ENCODE assay signal across 21 mouse cellular contexts in genomic region chr14:98703289-98703688, GRCm38 (mm10).
A peak's percentile ranks its signal among the peaks of the same experiment; 100 is the strongest.
DNase-seq lines count a peak whose midpoint lies in the region; ATAC-seq lines count a peak whose summit lies in the region.
"Had no signal": no experiment of that assay in that cellular context is flagged by ENCODE, and none has a peak within 500 bp of the region (broad histone marks: within the 10 kb centered on the region; RNA-seq: fewer than 3 reads in every experiment).

No protein-coding gene starts in this region.

- no peak overlapping the region for H3K4me2 ChIP-seq in heart, embryonic 12.5 days
- H3K4me2 ChIP-seq in heart, embryonic 16.5 days (ENCODE audit: low read depth, low read length): peak overlapping the region; percentile 13; the same call in 1 of the 2 replicates
- H3K4me2 ChIP-seq: forebrain, embryonic 13.5 days; hindbrain, embryonic 12.5 days had no signal

- no peak for DNase-seq in heart, postnatal 36 days
- no peak for DNase-seq in heart, postnatal 4 days
- peak; percentile 7 for DNase-seq in right cerebral cortex, adult 18-20 months
- DNase-seq in right cerebral cortex, postnatal 4 days: no peak
- no peak for DNase-seq in layer of hippocampus, postnatal 25 days (ENCODE audit: extremely low spot score in 1 of 2, low spot score in 1 of 2)
- DNase-seq: adrenal gland, adult 2 months; adrenal gland, postnatal 25 days; cerebellum, adult 2 months; cerebellum, postnatal 10 days; forebrain, postnatal 0 days; gastrocnemius, postnatal 10 days; heart, postnatal 14 days; kidney, adult 8-10 months had no signal

- intact Hi-C loops in heart, postnatal 36 days (cut with DNase I): no loop called here

- 25% methylated on average over 6 of the region's 6 CpGs for WGBS in heart, embryonic 12.5 days
- 33% methylated on average over 6 of the region's 6 CpGs for WGBS in heart, embryonic 16.5 days

- ATAC-seq in heart, embryonic 12.5 days (ENCODE audit: insufficient number of reproducible peaks, low FRiP score): 0 out of 2 replicates have a peak, but pooled peaks have one; percentile 51
- ATAC-seq in heart, embryonic 16.5 days (replicated peaks; ENCODE audit: extremely low read depth, insufficient read depth, low FRiP score): peak; percentile 60
- ATAC-seq: forebrain, embryonic 13.5 days; forebrain, postnatal 0 days; hindbrain, embryonic 16.5 days; inflammation-experienced regulatory T-cells, adult 6 months; intestine, postnatal 0 days had no signal

- no peak overlapping the region for H3K4me3 ChIP-seq in heart, embryonic 12.5 days
- H3K4me3 ChIP-seq in heart, embryonic 16.5 days (ENCODE audit: low read length): no peak overlapping the region
- H3K4me3 ChIP-seq: embryonic facial prominence, embryonic 10.5 days; forebrain, embryonic 13.5 days; hindbrain, embryonic 12.5 days had no signal

- H3K27ac ChIP-seq in heart, embryonic 12.5 days (ENCODE audit: poor library complexity, severe bottlenecking): no peak overlapping the region
- H3K27ac ChIP-seq in heart, embryonic 16.5 days (ENCODE audit: low read length): no peak overlapping the region; the same call in 1 of the 2 replicates
- H3K27ac ChIP-seq: embryonic facial prominence, embryonic 10.5 days; forebrain, embryonic 13.5 days; hindbrain, embryonic 12.5 days had no signal

- H3K4me1 ChIP-seq in heart, embryonic 12.5 days (replicated peaks): peaks cover 11% of the 10 kb centered on the region
- H3K4me1 ChIP-seq in heart, embryonic 16.5 days (ENCODE audit: control insufficient read depth, insufficient read depth, low read length): 0 out of 2 replicates have a peak, but pooled peaks cover 4% of the 10 kb centered on the region
- H3K4me1 ChIP-seq: embryonic facial prominence, embryonic 10.5 days; forebrain, embryonic 13.5 days; hindbrain, embryonic 12.5 days had no signal

- H3K36me3 ChIP-seq in heart, embryonic 12.5 days: no peaks in the 10 kb centered on the region
- no peaks in the 10 kb centered on the region for H3K36me3 ChIP-seq in heart, embryonic 16.5 days (ENCODE audit: control insufficient read depth, insufficient read depth)
- H3K36me3 ChIP-seq: embryonic facial prominence, embryonic 10.5 days; hindbrain, embryonic 12.5 days had no signal

- no peaks in the 10 kb centered on the region for H3K9me3 ChIP-seq in heart, embryonic 12.5 days (replicated peaks)
- no peaks in the 10 kb centered on the region for H3K9me3 ChIP-seq in heart, embryonic 16.5 days (replicated peaks; ENCODE audit: control insufficient read depth, low read length)
- H3K9me3 ChIP-seq: embryonic facial prominence, embryonic 10.5 days; forebrain, embryonic 13.5 days; hindbrain, embryonic 12.5 days had no signal

- H3K9ac ChIP-seq in heart, embryonic 12.5 days: no peak overlapping the region
- no peak overlapping the region for H3K9ac ChIP-seq in heart, embryonic 16.5 days (ENCODE audit: low read length)
- H3K9ac ChIP-seq: forebrain, embryonic 13.5 days; forebrain, postnatal 0 days; hindbrain, embryonic 12.5 days had no signal

- H3K27me3 ChIP-seq in heart, embryonic 12.5 days (replicated peaks): no peaks in the 10 kb centered on the region
- H3K27me3 ChIP-seq in heart, embryonic 16.5 days (ENCODE audit: control insufficient read depth, insufficient read depth, low read length): no peaks in the 10 kb centered on the region
- H3K27me3 ChIP-seq: forebrain, embryonic 13.5 days had no signal
